17 mouse cellular contexts compared by ENCODE assay signal in genomic region chr2:28786355-28787066, GRCm38 (mm10). TPM values are rescaled to one million over a fixed set of nuclear protein-coding genes. Genes with fewer than 3 reads are reported as not detected.
DNase-seq lines count a peak whose midpoint lies in the region; ATAC-seq lines count a peak whose summit lies in the region.
"Had no signal": no experiment of that assay in that cellular context is flagged by ENCODE, and none has a peak within 500 bp of the region (broad histone marks: within the 10 kb centered on the region; RNA-seq: fewer than 3 reads in every experiment).

No protein-coding gene starts in this region.

- no peak overlapping the region for H3K4me3 ChIP-seq in hindbrain, embryonic 12.5 days
- no peak overlapping the region for H3K4me3 ChIP-seq in hindbrain, embryonic 11.5 days (ENCODE audit: low read depth, low read length)
- no peak overlapping the region for H3K4me3 ChIP-seq in hindbrain, embryonic 14.5 days (replicated peaks; ENCODE audit: low read length)
- no peak overlapping the region for H3K4me3 ChIP-seq in neural tube, embryonic 12.5 days
- H3K4me3 ChIP-seq: embryonic facial prominence, embryonic 12.5 days had no signal

- no peak overlapping the region for H3K4me2 ChIP-seq in hindbrain, embryonic 12.5 days (replicated peaks)
- no peak overlapping the region for H3K4me2 ChIP-seq in hindbrain, embryonic 11.5 days (replicated peaks; ENCODE audit: low read depth, low read length)
- no peak overlapping the region for H3K4me2 ChIP-seq in hindbrain, embryonic 14.5 days (replicated peaks)
- no peak overlapping the region for H3K4me2 ChIP-seq in neural tube, embryonic 12.5 days (replicated peaks)
- H3K4me2 ChIP-seq: embryonic facial prominence, embryonic 12.5 days had no signal

- H3K4me1 ChIP-seq in hindbrain, embryonic 12.5 days: peaks cover 17% of the 10 kb centered on the region
- H3K4me1 ChIP-seq in hindbrain, embryonic 11.5 days (replicated peaks; ENCODE audit: control insufficient read depth, insufficient read depth, low read length): peaks cover 3% of the 10 kb centered on the region; the same call in 1 of the 2 replicates
- H3K4me1 ChIP-seq in hindbrain, embryonic 14.5 days (replicated peaks; ENCODE audit: control insufficient read depth, insufficient read depth, low read length): peaks cover 10% of the 10 kb centered on the region; the same call in 1 of the 2 replicates
- H3K4me1 ChIP-seq in neural tube, embryonic 12.5 days: peaks cover 7% of the 10 kb centered on the region; the same call in 1 of the 2 replicates

- no peak for DNase-seq in hindbrain, embryonic 11.5 days (ENCODE audit: low spot score)
- DNase-seq in hindbrain, embryonic 14.5 days (ENCODE audit: low spot score): no peak
- no peak for DNase-seq in heart, adult 11 months
- DNase-seq in cerebellum, adult 8-10 months: no peak
- no peak for DNase-seq in layer of hippocampus, adult 11-12 months (ENCODE audit: low spot score)
- DNase-seq: adrenal gland, postnatal 25 days; cerebellum, adult 2 months; cerebellum, postnatal 25 days; forebrain, postnatal 0 days; gastrocnemius, postnatal 14 days; heart, postnatal 10 days; heart, postnatal 4 days had no signal

- H3K9ac ChIP-seq in hindbrain, embryonic 12.5 days: no peak overlapping the region
- no peak overlapping the region for H3K9ac ChIP-seq in hindbrain, embryonic 11.5 days (ENCODE audit: low read depth, low read length)
- H3K9ac ChIP-seq in hindbrain, embryonic 14.5 days: no peak overlapping the region
- no peak overlapping the region for H3K9ac ChIP-seq in neural tube, embryonic 12.5 days
- H3K9ac ChIP-seq: embryonic facial prominence, embryonic 12.5 days; forebrain, postnatal 0 days had no signal

- H3K27me3 ChIP-seq in hindbrain, embryonic 12.5 days: peaks cover 8% of the 10 kb centered on the region; the same call in 1 of the 2 replicates
- no peaks in the 10 kb centered on the region for H3K27me3 ChIP-seq in hindbrain, embryonic 11.5 days (ENCODE audit: control insufficient read depth, insufficient read depth, low read length)
- H3K27me3 ChIP-seq in hindbrain, embryonic 14.5 days (ENCODE audit: control insufficient read depth, insufficient read depth, low read length): no peaks in the 10 kb centered on the region
- H3K27me3 ChIP-seq in neural tube, embryonic 12.5 days (replicated peaks): no peaks in the 10 kb centered on the region; the same call in 1 of the 2 replicates
- H3K27me3 ChIP-seq: embryonic facial prominence, embryonic 12.5 days had no signal

- H3K36me3 ChIP-seq in hindbrain, embryonic 12.5 days: no peaks in the 10 kb centered on the region
- H3K36me3 ChIP-seq in hindbrain, embryonic 11.5 days (ENCODE audit: control insufficient read depth, insufficient read depth, low read length): no peaks in the 10 kb centered on the region
- H3K36me3 ChIP-seq in hindbrain, embryonic 14.5 days (replicated peaks; ENCODE audit: control insufficient read depth, insufficient read depth): no peaks in the 10 kb centered on the region
- no peaks in the 10 kb centered on the region for H3K36me3 ChIP-seq in neural tube, embryonic 12.5 days
- H3K36me3 ChIP-seq: embryonic facial prominence, embryonic 12.5 days had no signal

- WGBS in hindbrain, embryonic 12.5 days: 63% methylated on average over 16 of the region's 16 CpGs
- 72% methylated on average over 16 of the region's 16 CpGs for WGBS in hindbrain, embryonic 11.5 days
- WGBS in hindbrain, embryonic 14.5 days: 58% methylated on average over 16 of the region's 16 CpGs
- 67% methylated on average over 16 of the region's 16 CpGs for WGBS in neural tube, embryonic 12.5 days

- peak overlapping the region; percentile 52; the same call in 1 of the 2 replicates for H3K27ac ChIP-seq in hindbrain, embryonic 12.5 days
- no peak overlapping the region for H3K27ac ChIP-seq in hindbrain, embryonic 11.5 days (ENCODE audit: low read depth, low read length)
- peak overlapping the region; percentile 55 for H3K27ac ChIP-seq in hindbrain, embryonic 14.5 days
- H3K27ac ChIP-seq in neural tube, embryonic 12.5 days: no peak overlapping the region
- H3K27ac ChIP-seq: embryonic facial prominence, embryonic 12.5 days had no signal

- no peaks in the 10 kb centered on the region for H3K9me3 ChIP-seq in hindbrain, embryonic 12.5 days (replicated peaks)
- H3K9me3 ChIP-seq in hindbrain, embryonic 11.5 days (ENCODE audit: control insufficient read depth, low read length): no peaks in the 10 kb centered on the region
- no peaks in the 10 kb centered on the region for H3K9me3 ChIP-seq in hindbrain, embryonic 14.5 days (ENCODE audit: control insufficient read depth, low read length)
- no peaks in the 10 kb centered on the region for H3K9me3 ChIP-seq in neural tube, embryonic 12.5 days
- H3K9me3 ChIP-seq: embryonic facial prominence, embryonic 12.5 days had no signal

- ATAC-seq in hindbrain, embryonic 12.5 days (ENCODE audit: low FRiP score): 0 out of 2 replicates have a peak, but pooled peaks have one; percentile 43
- no peak for ATAC-seq in hindbrain, embryonic 11.5 days (ENCODE audit: low FRiP score)
- ATAC-seq in hindbrain, embryonic 14.5 days (ENCODE audit: low FRiP score): peak; percentile 60
- peak; percentile 41; the same call in 1 of the 2 replicates for ATAC-seq in neural tube, embryonic 12.5 days (ENCODE audit: low FRiP score, low read depth)
- ATAC-seq: forebrain, postnatal 0 days; inflammation-experienced regulatory T-cells, adult 6 months; intestine, postnatal 0 days had no signal

RNA-seq across cellular contexts. Expression of gene Gtf3c4, which starts 53.6 kb away (rescaled TPM):
- 32.0 and 33.5 TPM in 2 replicates for polyA plus RNA-seq in hindbrain, embryonic 12.5 days (2016; fragmentation: Nextera tagmentation; extraction: Ambion mirVana)
- polyA plus RNA-seq in hindbrain, embryonic 11.5 days (2014; fragmentation: Nextera tagmentation; extraction: Ambion mirVana): 29.5 and 33.3 TPM in 2 replicates
- 33.6 and 34.2 TPM in 2 replicates for polyA plus RNA-seq in hindbrain, embryonic 14.5 days (2014; fragmentation: Nextera tagmentation; extraction: Ambion mirVana)
- polyA plus RNA-seq in neural tube, embryonic 12.5 days (2016; fragmentation: Nextera tagmentation; extraction: Ambion mirVana): 25.2 and 29.2 TPM in 2 replicates

RNA-seq across cellular contexts. Expression of gene Ddx31, which starts 53.7 kb away (rescaled TPM):
- polyA plus RNA-seq in hindbrain, embryonic 12.5 days (2016; fragmentation: Nextera tagmentation; extraction: Ambion mirVana): 16.7 and 17.6 TPM in 2 replicates
- 18.5 and 19.8 TPM in 2 replicates for polyA plus RNA-seq in hindbrain, embryonic 11.5 days (2014; fragmentation: Nextera tagmentation; extraction: Ambion mirVana)
- 13.2 and 14.3 TPM in 2 replicates for polyA plus RNA-seq in hindbrain, embryonic 14.5 days (2014; fragmentation: Nextera tagmentation; extraction: Ambion mirVana)
- polyA plus RNA-seq in neural tube, embryonic 12.5 days (2016; fragmentation: Nextera tagmentation; extraction: Ambion mirVana): 15.3 and 15.7 TPM in 2 replicates

Comparison
In these comparisons a context has a peak if more than half of its experiments do, and no peak if none do; other contexts are left out.
1. H3K27ac ChIP-seq: peak in hindbrain, embryonic 12.5 days (single experiment) and hindbrain, embryonic 14.5 days (single experiment); none in hindbrain, embryonic 11.5 days (single experiment) and neural tube, embryonic 12.5 days (single experiment).